Mouse (Mus musculus) bone marrow macrophage, adult 2 months (primary cell): ENCODE measurements around the gene Tgfbr3.

ENCODE experiments used
- CTCF ChIP-seq: IDR thresholded peaks from 2 replicates; pipeline ENCODE4 v1.5.1; 2012; ENCODE audit warnings: low read depth, mild to moderate bottlenecking, low read length, moderate library complexity
- POLR2A ChIP-seq: IDR thresholded peaks from 2 replicates; pipeline ENCODE4 v1.6.1; 2012; ENCODE audit warnings: mild to moderate bottlenecking, low read depth, low read length, borderline replicate concordance

- no peak for TF ChIP-seq CTCF
- no peak for TF ChIP-seq POLR2A
These were observed 6.7 kb downstream of the Tgfbr3 start for GRCm38 (mm10) chr5:107282561-107283307.
